Mouse (Mus musculus) hindbrain, postnatal 0 days (tissue): ENCODE measurements around the gene Pmpca. TPM values are rescaled to one million over a fixed set of nuclear protein-coding genes. Genes with fewer than 3 reads are reported as not detected.
A peak's percentile ranks its signal among the peaks of the same experiment; 100 is the strongest.

Source experiments
- ATAC-seq: fragments of 200-750 bp; cut with Nextera tagmentation; 2 replicates; pipeline ENCODE4 v1.8.0; 2017; ENCODE audit warnings: mild to moderate bottlenecking, moderate TSS enrichment, moderate library complexity
- DNase-seq: peaks from one replicate; pipeline ENCODE4 v3.0.0-alpha.2; 2015; ENCODE audit warnings: low spot score
- H3K27ac ChIP-seq: fragments of 300-500 bp; sonication (generic); 2 replicates; pipeline ENCODE4 v1.5.1; 2014; ENCODE audit warnings: mild to moderate bottlenecking
- H3K27me3 ChIP-seq: fragments of 300-500 bp; sonication (generic); 2 replicates; pipeline ENCODE4 v1.6.1; 2014; ENCODE audit warnings: low read length, mixed read lengths; ENCODE audit not compliant: insufficient read depth
- H3K36me3 ChIP-seq: fragments of 300-500 bp; sonication (generic); 2 replicates; pipeline ENCODE4 v1.6.1; 2014; ENCODE audit warnings: low read length, mixed read lengths; ENCODE audit not compliant: insufficient read depth
- H3K4me1 ChIP-seq: fragments of 300-500 bp; sonication (generic); 2 replicates; pipeline ENCODE4 v1.6.1; 2014; ENCODE audit warnings: antibody characterized with exemption, low read length, mixed read lengths; ENCODE audit not compliant: insufficient read depth
- H3K4me2 ChIP-seq: fragments of 300-500 bp; sonication (generic); 2 replicates; pipeline ENCODE4 v1.6.1; 2014; ENCODE audit warnings: low read depth, mild to moderate bottlenecking, low read length, moderate library complexity, mixed read lengths
- H3K4me3 ChIP-seq: fragments of 300-500 bp; sonication (generic); 2 replicates; pipeline ENCODE4 v1.5.1; 2014; ENCODE audit warnings: low read length
- H3K9ac ChIP-seq: fragments of 300-500 bp; sonication (generic); replicated peaks from 2 replicates; pipeline ENCODE4 v1.6.1; 2014; ENCODE audit warnings: mild to moderate bottlenecking, low read length, moderate library complexity, mixed read lengths
- H3K9me3 ChIP-seq: fragments of 300-500 bp; sonication (generic); 2 replicates; pipeline ENCODE4 v1.6.1; 2016; ENCODE audit warnings: low read length, mixed read lengths
- CTCF ChIP-seq: IDR thresholded peaks from 2 replicates; pipeline ENCODE4 v1.5.1; 2016; ENCODE audit warnings: antibody characterized with exemption, control low read depth, low read depth
- WGBS: fragments of 180-500 bp; shearing (Covaris S2); extraction: QIAGEN DNeasy Blood & Tissue Kit; methylation state at CpG from one replicate; pipeline ENCODE4 v1.1.7; 2014; 5-methylcytosine and 5-hydroxymethylcytosine counted together
- polyA plus RNA-seq: library from polyadenylated mRNA; unstranded; fragments of >200 nt; fragmentation: Nextera tagmentation; extraction: Ambion mirVana; gene quantifications from 2 replicates; pipeline ENCODE4 v1.2.1, GENCODE M21; 2015
- total RNA-seq: library from RNA; depleted of rRNA; stranded (reverse); fragments of >200 nt; gene quantifications from 2 replicates; pipeline ENCODE4 v1.2.3, GENCODE M21; 2014; rRNA removed

Pmpca gene
- total and polyA plus RNA-seq, 2 experiments from 2014 or later: 68.5 to 94.9 TPM

- Histone ChIP-seq H3K9ac (peak overlapping the region; percentile 70), H3K27ac (peak overlapping the region; percentile 92), H3K4me2 (peak overlapping the region; percentile 97), H3K36me3 (peaks cover 9% of the 10 kb centered on the region; the same call in 1 of the 2 replicates), H3K27me3 (no peaks in the 10 kb centered on the region), H3K4me1 (peaks cover 27% of the 10 kb centered on the region), H3K9me3 (no peaks in the 10 kb centered on the region), H3K4me3 (peak overlapping the region; percentile 82)
- 1% methylated on average over 44 of the region's 44 CpGs for WGBS
- peak; percentile 46 for TF ChIP-seq CTCF
- ATAC-seq (peak; percentile 92), DNase-seq (peak; percentile 97)
These were observed 56.7 kb downstream of the Pmpca start for GRCm38 (mm10) chr2:26445666-26446445.

- Histone ChIP-seq H3K36me3 (0 out of 2 replicates have a peak, but pooled peaks cover under 1% of the 10 kb centered on the region), H3K4me3 (peak overlapping the region; percentile 82), H3K9me3 (no peaks in the 10 kb centered on the region), H3K9ac (peak overlapping the region; percentile 70), H3K4me2 (peak overlapping the region; percentile 97), H3K4me1 (peaks cover 27% of the 10 kb centered on the region), H3K27me3 (no peaks in the 10 kb centered on the region), H3K27ac (peak overlapping the region; percentile 92; the same call in 1 of the 2 replicates)
- TF ChIP-seq CTCF: no peak
- 70% methylated on average over 4 of the region's 4 CpGs for WGBS
- DNase-seq (no peak), ATAC-seq (no peak)
These were observed 57.5 kb downstream of the Pmpca start for GRCm38 (mm10) chr2:26446671-26447070.

Other genes starting within 250 kb of the Pmpca start
- 2.3 and 7.8 TPM in 2 replicates for gene Lhx3, start 181.1 kb upstream of the Pmpca start, total RNA-seq
- gene Lhx3, start 181.1 kb upstream of the Pmpca start, polyA plus RNA-seq: 2.2 and 3.2 TPM in 2 replicates
- 20.5 and 24.5 TPM in 2 replicates for gene Qsox2, start 151.8 kb upstream of the Pmpca start, total RNA-seq
- gene Qsox2, start 151.8 kb upstream of the Pmpca start, polyA plus RNA-seq: 8.8 and 9.4 TPM in 2 replicates
- gene Ccdc187, start 94.8 kb upstream of the Pmpca start, total RNA-seq: 1.3 and 2.7 TPM in 2 replicates
- 0.18 TPM in 2 replicates for gene Ccdc187, start 94.8 kb upstream of the Pmpca start, polyA plus RNA-seq
- gene Gpsm1, start 73.8 kb upstream of the Pmpca start, total RNA-seq: 310 and 330 TPM in 2 replicates
- gene Gpsm1, start 73.8 kb upstream of the Pmpca start, polyA plus RNA-seq: 147 and 155 TPM in 2 replicates
- gene Dnlz, start 37.2 kb upstream of the Pmpca start, total RNA-seq: 38.2 and 38.5 TPM in 2 replicates
- 25.6 and 28.2 TPM in 2 replicates for gene Dnlz, start 37.2 kb upstream of the Pmpca start, polyA plus RNA-seq
- 2.0 and 24.2 TPM in 2 replicates for gene Card9, start 28.4 kb upstream of the Pmpca start, total RNA-seq
- 1.5 and 1.6 TPM in 2 replicates for gene Card9, start 28.4 kb upstream of the Pmpca start, polyA plus RNA-seq
- gene Snapc4, start 8.7 kb upstream of the Pmpca start, total RNA-seq: 44.7 and 56.4 TPM in 2 replicates
- 25.6 and 26.1 TPM in 2 replicates for gene Snapc4, start 8.7 kb upstream of the Pmpca start, polyA plus RNA-seq
- gene Entr1, start within 50 bp of the Pmpca start, total RNA-seq: 115 and 135 TPM in 2 replicates
- gene Entr1, start within 50 bp of the Pmpca start, polyA plus RNA-seq: 133 and 138 TPM in 2 replicates
- 30.2 and 40.6 TPM in 2 replicates for gene Inpp5e, start 19.9 kb downstream of the Pmpca start, total RNA-seq
- gene Inpp5e, start 19.9 kb downstream of the Pmpca start, polyA plus RNA-seq: 16.3 and 17.3 TPM in 2 replicates
- 60.9 and 89.2 TPM in 2 replicates for gene Sec16a, start 55.9 kb downstream of the Pmpca start, total RNA-seq
- 9.9 and 10.5 TPM in 2 replicates for gene Sec16a, start 55.9 kb downstream of the Pmpca start, polyA plus RNA-seq
- gene Notch1, start 127.3 kb downstream of the Pmpca start, total RNA-seq: 75.2 and 75.9 TPM in 2 replicates
- 9.2 and 10.0 TPM in 2 replicates for gene Notch1, start 127.3 kb downstream of the Pmpca start, polyA plus RNA-seq
- gene Egfl7, start 190.7 kb downstream of the Pmpca start, total RNA-seq: 70.4 and 79.5 TPM in 2 replicates
- 74.8 and 76.5 TPM in 2 replicates for gene Egfl7, start 190.7 kb downstream of the Pmpca start, polyA plus RNA-seq
- not detected in 2 replicates for gene Gm20532, start 197.3 kb downstream of the Pmpca start, total RNA-seq
- gene Gm20532, start 197.3 kb downstream of the Pmpca start, polyA plus RNA-seq: not detected in 2 replicates
- gene Agpat2, start 215.1 kb downstream of the Pmpca start, total RNA-seq: 12.2 and 13.9 TPM in 2 replicates
- 6.2 and 8.2 TPM in 2 replicates for gene Agpat2, start 215.1 kb downstream of the Pmpca start, polyA plus RNA-seq
- gene Fam69b, start 239.1 kb downstream of the Pmpca start, total RNA-seq: 289 and 302 TPM in 2 replicates
- gene Fam69b, start 239.1 kb downstream of the Pmpca start, polyA plus RNA-seq: 129 and 142 TPM in 2 replicates